Mouse (Mus musculus): ENCODE data around the gene Sgpp2. TPM values are rescaled to one million over a fixed set of nuclear protein-coding genes. Genes with fewer than 3 reads are reported as not detected.

Gene Sgpp2
- total RNA-seq, 2 experiments from 2014 or later, result 1.9 to 2.3 TPM

GRCm38 (mm10) chr1:78329861-78330260 lies 19.7 kb downstream of the Sgpp2 start:
- DNase-seq (ENCODE audit: extremely low spot score in 1 of 2, low spot score in 2 of 2), result no peak
- intact Hi-C loops (cut with DNase I), result no loop called here

- intact Hi-C loops (cut with DNase I), result no loop called here
- no peak for DNase-seq (ENCODE audit: extremely low spot score in 1 of 2, low spot score in 2 of 2)
These were observed 20.5 kb downstream of the Sgpp2 start for GRCm38 (mm10) chr1:78330620-78331158.

GRCm38 (mm10) chr1:78337726-78338125 lies 27.6 kb downstream of the Sgpp2 start:
- DNase-seq (ENCODE audit: extremely low spot score in 1 of 2, low spot score in 2 of 2), result no peak
- intact Hi-C loops (cut with DNase I), result no loop called here

- peak in 1 of 2 experiments; percentile 27 for DNase-seq (ENCODE audit: extremely low spot score in 1 of 2, low spot score in 2 of 2)
- intact Hi-C loops (cut with DNase I), result no loop called here
These were observed 28.1 kb downstream of the Sgpp2 start for GRCm38 (mm10) chr1:78338212-78338611.

- intact Hi-C loops (cut with DNase I), result no loop called here
- DNase-seq (ENCODE audit: extremely low spot score in 1 of 2, low spot score in 2 of 2), result no peak
These were observed 29.8 kb downstream of the Sgpp2 start for GRCm38 (mm10) chr1:78339941-78340340.

- DNase-seq (ENCODE audit: extremely low spot score in 1 of 2, low spot score in 2 of 2), result no peak
- intact Hi-C loops (cut with DNase I), result no loop called here
These were observed 30.4 kb downstream of the Sgpp2 start for GRCm38 (mm10) chr1:78340584-78340983.

- intact Hi-C loops (cut with DNase I), result no loop called here
- DNase-seq (ENCODE audit: extremely low spot score in 1 of 2, low spot score in 2 of 2), result no peak
These were observed 37.2 kb downstream of the Sgpp2 start for GRCm38 (mm10) chr1:78347317-78347806.

GRCm38 (mm10) chr1:78349219-78349618 lies 39.1 kb downstream of the Sgpp2 start:
- intact Hi-C loops (cut with DNase I), result no loop called here
- DNase-seq (ENCODE audit: extremely low spot score in 1 of 2, low spot score in 2 of 2), result no peak

- intact Hi-C loops (cut with DNase I), result no loop called here
- no peak for DNase-seq (ENCODE audit: extremely low spot score in 1 of 2, low spot score in 2 of 2)
These were observed 43.1 kb downstream of the Sgpp2 start for GRCm38 (mm10) chr1:78353254-78353653.

- intact Hi-C loops (cut with DNase I), result no loop called here
- peak in 1 of 2 experiments; percentile 85 for DNase-seq (ENCODE audit: extremely low spot score in 1 of 2, low spot score in 2 of 2)
These were observed 45.0 kb downstream of the Sgpp2 start for GRCm38 (mm10) chr1:78355123-78355522.

GRCm38 (mm10) chr1:78357415-78357814 lies 47.3 kb downstream of the Sgpp2 start:
- intact Hi-C loops (cut with DNase I), result no loop called here
- no peak for DNase-seq (ENCODE audit: extremely low spot score in 1 of 2, low spot score in 2 of 2)

- intact Hi-C loops (cut with DNase I), result no loop called here
- no peak for DNase-seq (ENCODE audit: extremely low spot score in 1 of 2, low spot score in 2 of 2)
These were observed 47.7 kb downstream of the Sgpp2 start for GRCm38 (mm10) chr1:78357868-78358267.

GRCm38 (mm10) chr1:78363965-78364889 lies 54.1 kb downstream of the Sgpp2 start:
- intact Hi-C loops (cut with DNase I), result no loop called here
- no peak for DNase-seq (ENCODE audit: extremely low spot score in 1 of 2, low spot score in 2 of 2)

GRCm38 (mm10) chr1:78367806-78368205 lies 57.7 kb downstream of the Sgpp2 start:
- intact Hi-C loops (cut with DNase I), result no loop called here
- DNase-seq (ENCODE audit: extremely low spot score in 1 of 2, low spot score in 2 of 2), result no peak

GRCm38 (mm10) chr1:78370121-78370520 lies 60.0 kb downstream of the Sgpp2 start:
- no peak for DNase-seq (ENCODE audit: extremely low spot score in 1 of 2, low spot score in 2 of 2)
- intact Hi-C loops (cut with DNase I), result no loop called here

- DNase-seq (ENCODE audit: extremely low spot score in 1 of 2, low spot score in 2 of 2), result peak; percentile 22 to 54
- intact Hi-C loops (cut with DNase I), result no loop called here
These were observed 61.6 kb downstream of the Sgpp2 start for GRCm38 (mm10) chr1:78371569-78372236.

- intact Hi-C loops (cut with DNase I), result no loop called here
- no peak for DNase-seq (ENCODE audit: extremely low spot score in 1 of 2, low spot score in 2 of 2)
These were observed 62.2 kb downstream of the Sgpp2 start for GRCm38 (mm10) chr1:78372316-78372715.

GRCm38 (mm10) chr1:78373836-78374235 lies 63.7 kb downstream of the Sgpp2 start:
- no peak for DNase-seq (ENCODE audit: extremely low spot score in 1 of 2, low spot score in 2 of 2)
- intact Hi-C loops (cut with DNase I), result no loop called here

- intact Hi-C loops (cut with DNase I), result no loop called here
- DNase-seq (ENCODE audit: extremely low spot score in 1 of 2, low spot score in 2 of 2), result no peak
These were observed 64.9 kb downstream of the Sgpp2 start for GRCm38 (mm10) chr1:78375058-78375457.

- intact Hi-C loops (cut with DNase I), result no loop called here
- no peak for DNase-seq (ENCODE audit: extremely low spot score in 1 of 2, low spot score in 2 of 2)
These were observed 70.8 kb downstream of the Sgpp2 start for GRCm38 (mm10) chr1:78380950-78381349.

All from left cerebral cortex, postnatal 10 days (tissue).